In the genomic region with DNA sequence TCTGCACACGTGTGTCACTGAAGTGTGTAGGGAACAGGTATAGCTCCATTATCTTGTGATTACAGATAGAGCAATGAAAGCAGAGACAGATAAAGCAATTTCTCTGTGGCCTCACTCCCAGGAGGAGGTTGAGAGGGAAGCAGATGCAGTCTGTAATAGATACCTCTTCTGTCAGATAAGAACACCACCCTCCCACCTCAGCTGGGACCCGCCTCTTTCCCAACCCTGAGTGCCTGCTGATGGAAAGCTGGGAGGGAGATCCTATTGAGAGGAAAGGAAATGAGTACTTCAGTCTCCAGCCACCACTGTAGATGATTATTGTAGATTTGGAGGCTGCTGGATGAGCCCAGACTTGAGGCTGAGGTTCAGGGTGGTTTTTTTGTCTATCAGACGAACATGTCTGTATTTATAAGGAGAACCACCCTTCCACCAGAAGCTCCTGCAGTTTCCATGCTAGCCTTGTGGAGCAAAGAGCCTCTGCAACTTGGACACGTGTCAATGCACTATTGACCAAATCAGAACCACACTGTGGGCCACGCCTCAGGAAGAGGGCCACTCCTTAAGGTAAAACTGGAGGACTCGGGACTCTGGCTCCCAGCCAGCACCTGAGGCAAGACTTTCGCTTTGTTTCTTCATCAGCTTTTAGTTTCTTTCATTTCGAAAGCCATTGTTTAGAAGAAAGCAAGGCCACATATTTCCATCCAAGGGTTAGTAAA, we compare ENCODE assay signal across 9 mouse cellular contexts. TPM values are rescaled to one million over a fixed set of nuclear protein-coding genes. Genes with fewer than 3 reads are reported as not detected.
DNase-seq lines count a peak whose midpoint lies in the region; ATAC-seq and TF ChIP-seq lines count a peak whose summit lies in the region.
"Had no signal": no experiment of that assay in that cellular context is flagged by ENCODE, and none has a peak within 500 bp of the region (broad histone marks: within the 10 kb centered on the region; RNA-seq: fewer than 3 reads in every experiment).

No protein-coding gene starts in this region.

- no peak for TF ChIP-seq CTCF in stomach, postnatal 0 days (IDR thresholded peaks at IDR 0.05; ENCODE audit: low read depth)
- TF ChIP-seq CTCF in left cerebral cortex, adult 2 months (IDR thresholded peaks at IDR 0.05), result no peak

- 0 out of 2 replicates have a peak, but pooled peaks have one; percentile 11 for ATAC-seq in midbrain, embryonic 13.5 days
- peak; percentile 96 for ATAC-seq in stomach, postnatal 0 days (ENCODE audit: low FRiP score, low TSS enrichment)
- ATAC-seq in forebrain, embryonic 16.5 days, result no peak

- H3K4me2 ChIP-seq in midbrain, embryonic 13.5 days (replicated peaks), result no peak overlapping the region
- no peak overlapping the region for H3K4me2 ChIP-seq in stomach, postnatal 0 days (replicated peaks; ENCODE audit: low read depth)
- H3K4me2 ChIP-seq in forebrain, embryonic 16.5 days (ENCODE audit: low read length), result no peak overlapping the region

- H3K27me3 ChIP-seq in midbrain, embryonic 13.5 days, result no peaks in the 10 kb centered on the region
- H3K27me3 ChIP-seq in midbrain, embryonic 10.5 days (ENCODE audit: low read depth, poor library complexity, severe bottlenecking), result no peaks in the 10 kb centered on the region
- no peaks in the 10 kb centered on the region for H3K27me3 ChIP-seq in stomach, postnatal 0 days (ENCODE audit: control insufficient read depth, insufficient read depth, low read length)
- no peaks in the 10 kb centered on the region for H3K27me3 ChIP-seq in forebrain, embryonic 16.5 days (replicated peaks; ENCODE audit: control insufficient read depth, insufficient read depth, low read length)

- no peak overlapping the region for H3K4me3 ChIP-seq in midbrain, embryonic 13.5 days (replicated peaks)
- H3K4me3 ChIP-seq in midbrain, embryonic 10.5 days, result no peak overlapping the region
- H3K4me3 ChIP-seq in stomach, postnatal 0 days (ENCODE audit: low read depth, low read length), result no peak overlapping the region
- H3K4me3 ChIP-seq in forebrain, embryonic 16.5 days (replicated peaks; ENCODE audit: low read length), result no peak overlapping the region
- H3K4me3 ChIP-seq in left cerebral cortex, adult 2 months, result no peak overlapping the region

- H3K27ac ChIP-seq in midbrain, embryonic 13.5 days, result no peak overlapping the region
- no peak overlapping the region for H3K27ac ChIP-seq in midbrain, embryonic 10.5 days (replicated peaks)
- peak overlapping the region; percentile 71 for H3K27ac ChIP-seq in stomach, postnatal 0 days (replicated peaks)
- no peak overlapping the region for H3K27ac ChIP-seq in forebrain, embryonic 16.5 days (ENCODE audit: low read length)
- H3K27ac ChIP-seq in left cerebral cortex, adult 2 months, result no peak overlapping the region
- H3K27ac ChIP-seq: macrophage had no signal

- DNase-seq in midbrain, embryonic 10.5 days (ENCODE audit: low spot score), result no peak
- peak; percentile 15 for DNase-seq in adrenal gland, postnatal 25 days
- DNase-seq in kidney, postnatal 4 days, result peak; percentile 10 to 38
- peak; percentile 88 for DNase-seq in stomach, postnatal 0 days (ENCODE audit: low spot score)
- no peak for DNase-seq in left cerebral cortex, adult 2 months (ENCODE audit: extremely low spot score in 1 of 2, low spot score in 2 of 2)

- intact Hi-C loops in left cerebral cortex, adult 2 months (cut with DNase I), result no loop called here

- H3K4me1 ChIP-seq in midbrain, embryonic 13.5 days (replicated peaks), result no peaks in the 10 kb centered on the region
- no peaks in the 10 kb centered on the region for H3K4me1 ChIP-seq in midbrain, embryonic 10.5 days
- H3K4me1 ChIP-seq in stomach, postnatal 0 days (replicated peaks; ENCODE audit: control insufficient read depth, insufficient read depth), result no peaks in the 10 kb centered on the region
- H3K4me1 ChIP-seq in forebrain, embryonic 16.5 days (replicated peaks; ENCODE audit: control insufficient read depth, insufficient read depth, low read length), result no peaks in the 10 kb centered on the region

- TF ChIP-seq EP300 in stomach, postnatal 0 days (optimal IDR thresholded peaks at IDR 0.05), result no peak

- 81% methylated on average over 8 of the region's 8 CpGs for WGBS in midbrain, embryonic 13.5 days
- WGBS in midbrain, embryonic 10.5 days, result 80% methylated on average over 8 of the region's 8 CpGs
- WGBS in stomach, postnatal 0 days, result 46% methylated on average over 8 of the region's 8 CpGs
- WGBS in forebrain, embryonic 16.5 days, result 76% methylated on average over 8 of the region's 8 CpGs

- H3K9ac ChIP-seq in midbrain, embryonic 13.5 days (replicated peaks), result no peak overlapping the region
- no peak overlapping the region for H3K9ac ChIP-seq in stomach, postnatal 0 days (ENCODE audit: low read length)
- no peak overlapping the region for H3K9ac ChIP-seq in forebrain, embryonic 16.5 days (replicated peaks; ENCODE audit: low read depth, low read length)

- no peaks in the 10 kb centered on the region for H3K36me3 ChIP-seq in midbrain, embryonic 13.5 days
- H3K36me3 ChIP-seq in midbrain, embryonic 10.5 days, result no peaks in the 10 kb centered on the region
- H3K36me3 ChIP-seq in stomach, postnatal 0 days (ENCODE audit: control insufficient read depth, insufficient read depth, low read length), result no peaks in the 10 kb centered on the region
- H3K36me3 ChIP-seq in forebrain, embryonic 16.5 days (ENCODE audit: control insufficient read depth, insufficient read depth), result no peaks in the 10 kb centered on the region
- H3K36me3 ChIP-seq: G1E had no signal

- no peaks in the 10 kb centered on the region for H3K9me3 ChIP-seq in midbrain, embryonic 13.5 days
- no peaks in the 10 kb centered on the region for H3K9me3 ChIP-seq in midbrain, embryonic 10.5 days (replicated peaks)
- no peaks in the 10 kb centered on the region for H3K9me3 ChIP-seq in stomach, postnatal 0 days (ENCODE audit: control insufficient read depth, low read length)
- H3K9me3 ChIP-seq in forebrain, embryonic 16.5 days (ENCODE audit: control insufficient read depth, low read length), result no peaks in the 10 kb centered on the region

RNA-seq across cellular contexts. Expression of a gene that starts 55.3 kb away (rescaled TPM):
- polyA plus RNA-seq in midbrain, embryonic 13.5 days (2015; fragmentation: Nextera tagmentation; extraction: Ambion mirVana), result 39.9 and 41.8 TPM in 2 replicates
- polyA plus RNA-seq in midbrain, embryonic 10.5 days (2016; fragmentation: Nextera tagmentation; extraction: Ambion mirVana), result 45.9 and 50.7 TPM in 2 replicates
- total RNA-seq in adrenal gland, postnatal 25 days (2021), result 43.5 and 57.6 TPM in 2 replicates
- polyA plus RNA-seq in stomach, postnatal 0 days (2015; fragmentation: Nextera tagmentation; extraction: Ambion mirVana), result 23.1 and 24.2 TPM in 2 replicates
- polyA plus RNA-seq in forebrain, embryonic 16.5 days (2015; fragmentation: Nextera tagmentation; extraction: Ambion mirVana), result 27.7 and 33.5 TPM in 2 replicates
- total RNA-seq in left cerebral cortex, adult 2 months (2021), result 100 to 1,000 TPM; 117 to 121 TPM
- polyA plus RNA-seq: G1E had no signal

Comparison
In these comparisons a context has a peak if more than half of its experiments do, and no peak if none do; other contexts are left out.
1. DNase-seq: peak in adrenal gland, postnatal 25 days (single experiment), kidney, postnatal 4 days (2 of 2) and stomach, postnatal 0 days (single experiment); none in midbrain, embryonic 10.5 days (single experiment) and left cerebral cortex, adult 2 months (0 of 2).